19 mouse cellular contexts compared by ENCODE assay signal in the genomic region with DNA sequence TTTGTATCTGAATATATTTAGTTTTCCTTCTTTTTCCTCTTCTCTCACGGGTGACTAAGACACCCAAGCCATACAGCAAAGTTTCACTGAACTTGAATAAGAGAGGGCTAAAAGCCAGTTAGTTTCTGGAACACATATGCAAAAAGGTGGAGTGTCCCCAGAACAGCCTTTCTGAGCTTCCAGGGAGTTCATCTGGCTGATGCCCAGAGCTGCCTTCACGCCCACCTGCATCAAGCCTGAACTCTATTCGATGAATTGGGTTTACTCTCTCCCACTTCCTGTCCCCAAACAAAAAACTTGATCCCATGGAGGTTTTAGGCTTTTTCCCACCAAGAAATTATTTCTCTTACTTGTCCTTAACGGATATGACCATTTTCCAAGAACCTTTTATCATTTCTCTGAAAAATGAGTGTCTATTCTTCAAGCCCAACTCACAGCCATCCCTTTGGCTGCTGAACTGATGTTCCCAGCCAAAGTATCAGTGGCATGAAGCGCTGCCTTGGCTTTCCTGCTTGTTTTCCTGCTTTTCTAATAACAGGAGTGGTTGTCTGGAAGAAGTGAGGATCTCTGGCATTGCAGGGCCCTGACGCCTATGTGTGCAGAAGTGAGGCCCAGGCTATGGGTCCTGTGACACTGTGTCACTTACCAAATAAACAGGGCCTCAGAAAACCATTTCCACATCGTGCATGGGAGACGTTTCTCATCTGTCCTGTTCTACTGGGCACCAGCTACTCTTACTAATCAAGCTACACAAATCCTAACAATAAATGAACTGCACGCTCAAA. TPM values are rescaled to one million over a fixed set of nuclear protein-coding genes. Genes with fewer than 3 reads are reported as not detected.
A peak's percentile ranks its signal among the peaks of the same experiment; 100 is the strongest.
DNase-seq lines count a peak whose midpoint lies in the region; ATAC-seq and TF ChIP-seq lines count a peak whose summit lies in the region.
"Had no signal": no experiment of that assay in that cellular context is flagged by ENCODE, and none has a peak within 500 bp of the region (broad histone marks: within the 10 kb centered on the region; RNA-seq: fewer than 3 reads in every experiment).

No protein-coding gene starts in this region.

- H3K27ac ChIP-seq in forebrain, embryonic 10.5 days: no peak overlapping the region
- H3K27ac ChIP-seq in forebrain, embryonic 13.5 days: no peak overlapping the region
- no peak overlapping the region for H3K27ac ChIP-seq in heart, embryonic 11.5 days (ENCODE audit: low read depth, low read length)
- H3K27ac ChIP-seq in intestine, embryonic 14.5 days (ENCODE audit: low read depth): no peak overlapping the region
- no peak overlapping the region for H3K27ac ChIP-seq in intestine, postnatal 0 days (ENCODE audit: low read depth, low read length)
- H3K27ac ChIP-seq in cerebellum, adult 2 months (ENCODE audit: insufficient read depth, low read length): no peak overlapping the region
- H3K27ac ChIP-seq: embryonic facial prominence, embryonic 10.5 days; heart, embryonic 10.5 days; hindbrain, embryonic 10.5 days; hindbrain, embryonic 15.5 days; kidney, embryonic 15.5 days had no signal

- peaks cover 51% of the 10 kb centered on the region for H3K27me3 ChIP-seq in forebrain, embryonic 10.5 days (ENCODE audit: poor library complexity, severe bottlenecking)
- H3K27me3 ChIP-seq in forebrain, embryonic 13.5 days: peaks cover 19% of the 10 kb centered on the region
- no peaks in the 10 kb centered on the region; the same call in 1 of the 2 replicates for H3K27me3 ChIP-seq in heart, embryonic 11.5 days (ENCODE audit: control insufficient read depth, insufficient read depth, low read length)
- H3K27me3 ChIP-seq in intestine, embryonic 14.5 days (replicated peaks; ENCODE audit: control insufficient read depth, insufficient read depth, low read length): peaks cover 12% of the 10 kb centered on the region; the same call in 1 of the 2 replicates
- 0 out of 2 replicates have a peak, but pooled peaks cover 10% of the 10 kb centered on the region for H3K27me3 ChIP-seq in intestine, postnatal 0 days (replicated peaks; ENCODE audit: control insufficient read depth, insufficient read depth, low read length)
- no peaks in the 10 kb centered on the region for H3K27me3 ChIP-seq in cerebellum, adult 2 months (ENCODE audit: control insufficient read depth, insufficient read depth, low read length)

- TF ChIP-seq POLR2A in cerebellum, adult 2 months (IDR thresholded peaks at IDR 0.05; ENCODE audit: borderline replicate concordance, insufficient read depth, low read length): no peak

- H3K36me3 ChIP-seq in forebrain, embryonic 10.5 days (replicated peaks): no peaks in the 10 kb centered on the region
- H3K36me3 ChIP-seq in forebrain, embryonic 13.5 days (ENCODE audit: poor library complexity, severe bottlenecking): no peaks in the 10 kb centered on the region
- H3K36me3 ChIP-seq in heart, embryonic 11.5 days (ENCODE audit: control insufficient read depth, insufficient read depth, low read length): no peaks in the 10 kb centered on the region
- H3K36me3 ChIP-seq in intestine, embryonic 14.5 days (ENCODE audit: control insufficient read depth, insufficient read depth, low read length): no peaks in the 10 kb centered on the region
- no peaks in the 10 kb centered on the region for H3K36me3 ChIP-seq in intestine, postnatal 0 days (ENCODE audit: control insufficient read depth, insufficient read depth)
- H3K36me3 ChIP-seq: embryonic facial prominence, embryonic 10.5 days; heart, embryonic 10.5 days; hindbrain, embryonic 10.5 days; hindbrain, embryonic 15.5 days; kidney, embryonic 15.5 days had no signal

- no peak overlapping the region for H3K4me3 ChIP-seq in forebrain, embryonic 10.5 days
- no peak overlapping the region for H3K4me3 ChIP-seq in forebrain, embryonic 13.5 days
- no peak overlapping the region for H3K4me3 ChIP-seq in heart, embryonic 11.5 days (ENCODE audit: low read depth, low read length)
- no peak overlapping the region for H3K4me3 ChIP-seq in intestine, embryonic 14.5 days (ENCODE audit: low read depth, low read length)
- H3K4me3 ChIP-seq in intestine, postnatal 0 days (ENCODE audit: low read depth, low read length): no peak overlapping the region
- H3K4me3 ChIP-seq in cerebellum, adult 2 months (replicated peaks; ENCODE audit: insufficient read depth, low read depth, low read length): no peak overlapping the region
- H3K4me3 ChIP-seq: embryonic facial prominence, embryonic 10.5 days; erythroblast, embryonic 14.5 days; heart, embryonic 10.5 days; hindbrain, embryonic 10.5 days; hindbrain, embryonic 15.5 days; kidney, embryonic 15.5 days had no signal

- ATAC-seq in forebrain, embryonic 13.5 days: no peak
- no peak for ATAC-seq in heart, embryonic 11.5 days (replicated peaks; ENCODE audit: insufficient number of reproducible peaks, low FRiP score, low TSS enrichment)
- no peak for ATAC-seq in intestine, embryonic 14.5 days (replicated peaks; ENCODE audit: low FRiP score, low TSS enrichment, low read depth)
- ATAC-seq in intestine, postnatal 0 days: no peak
- ATAC-seq: forebrain, embryonic 16.5 days had no signal

- no peak overlapping the region for H3K9ac ChIP-seq in forebrain, embryonic 13.5 days
- no peak overlapping the region for H3K9ac ChIP-seq in heart, embryonic 11.5 days (ENCODE audit: low read depth, low read length)
- H3K9ac ChIP-seq in intestine, embryonic 14.5 days (ENCODE audit: low read length): no peak overlapping the region
- no peak overlapping the region for H3K9ac ChIP-seq in intestine, postnatal 0 days (ENCODE audit: low read depth, low read length)
- H3K9ac ChIP-seq: hindbrain, embryonic 15.5 days; kidney, embryonic 15.5 days had no signal

- H3K9me3 ChIP-seq in forebrain, embryonic 10.5 days: no peaks in the 10 kb centered on the region
- no peaks in the 10 kb centered on the region for H3K9me3 ChIP-seq in forebrain, embryonic 13.5 days (replicated peaks)
- no peaks in the 10 kb centered on the region for H3K9me3 ChIP-seq in heart, embryonic 11.5 days (replicated peaks; ENCODE audit: control insufficient read depth, low read length)
- no peaks in the 10 kb centered on the region for H3K9me3 ChIP-seq in intestine, embryonic 14.5 days (ENCODE audit: control insufficient read depth, low read length)
- no peaks in the 10 kb centered on the region for H3K9me3 ChIP-seq in intestine, postnatal 0 days (ENCODE audit: control insufficient read depth)
- H3K9me3 ChIP-seq: embryonic facial prominence, embryonic 10.5 days; heart, embryonic 10.5 days; hindbrain, embryonic 10.5 days; hindbrain, embryonic 15.5 days; kidney, embryonic 15.5 days had no signal

- peak; percentile 3 for DNase-seq in forebrain, embryonic 10.5 days (ENCODE audit: extremely low spot score, low spot score)
- peak; percentile 33 to 39 for DNase-seq in heart, adult 18-20 months
- peak; percentile 35 for DNase-seq in intestine, embryonic 14.5 days (ENCODE audit: low spot score)
- no peak for DNase-seq in cerebellum, adult 2 months
- DNase-seq: adrenal gland, postnatal 14 days; cerebellum, adult 18-20 months; gastrocnemius, postnatal 36 days; kidney, adult 11 months had no signal

- no peak for TF ChIP-seq CTCF in intestine, postnatal 0 days (IDR thresholded peaks at IDR 0.05; ENCODE audit: low read depth)
- no peak for TF ChIP-seq CTCF in cerebellum, adult 2 months (IDR thresholded peaks at IDR 0.05; ENCODE audit: borderline replicate concordance, insufficient read depth, low read depth, low read length)

- peaks cover 26% of the 10 kb centered on the region for H3K4me1 ChIP-seq in forebrain, embryonic 10.5 days
- peaks cover 5% of the 10 kb centered on the region for H3K4me1 ChIP-seq in forebrain, embryonic 13.5 days
- no peaks in the 10 kb centered on the region for H3K4me1 ChIP-seq in heart, embryonic 11.5 days (ENCODE audit: control insufficient read depth, insufficient read depth, low read length)
- no peaks in the 10 kb centered on the region for H3K4me1 ChIP-seq in intestine, embryonic 14.5 days (replicated peaks; ENCODE audit: control insufficient read depth, insufficient read depth, low read length)
- H3K4me1 ChIP-seq in intestine, postnatal 0 days (replicated peaks; ENCODE audit: control insufficient read depth, insufficient read depth, low read length): no peaks in the 10 kb centered on the region
- no peaks in the 10 kb centered on the region for H3K4me1 ChIP-seq in cerebellum, adult 2 months (ENCODE audit: control insufficient read depth, insufficient read depth, low read length)
- H3K4me1 ChIP-seq: hindbrain, embryonic 15.5 days had no signal

- WGBS in forebrain, embryonic 10.5 days: 72% methylated on average over 9 of the region's 9 CpGs
- WGBS in forebrain, embryonic 13.5 days: 77% methylated on average over 9 of the region's 9 CpGs
- WGBS in heart, embryonic 11.5 days (ENCODE audit: insufficient replicate concordance): 67% methylated on average over 9 of the region's 9 CpGs
- WGBS in intestine, embryonic 14.5 days: 72% methylated on average over 9 of the region's 9 CpGs
- 76% methylated on average over 9 of the region's 9 CpGs for WGBS in intestine, postnatal 0 days
- 49% methylated on average over 9 of the region's 9 CpGs for WGBS in cerebellum, adult 2 months

- H3K4me2 ChIP-seq in forebrain, embryonic 13.5 days: no peak overlapping the region
- H3K4me2 ChIP-seq in heart, embryonic 11.5 days: no peak overlapping the region
- no peak overlapping the region for H3K4me2 ChIP-seq in intestine, embryonic 14.5 days (ENCODE audit: low read length)
- H3K4me2 ChIP-seq in intestine, postnatal 0 days (replicated peaks; ENCODE audit: low read depth): no peak overlapping the region
- H3K4me2 ChIP-seq: hindbrain, embryonic 15.5 days; kidney, embryonic 15.5 days had no signal

RNA-seq across cellular contexts. Expression of gene Cyp1b1, which starts 9.0 kb away (rescaled TPM):
- 1.6 and 2.3 TPM in 2 replicates for polyA plus RNA-seq in forebrain, embryonic 10.5 days (2016; fragmentation: Nextera tagmentation; extraction: Ambion mirVana)
- polyA plus RNA-seq in forebrain, embryonic 13.5 days (2015; fragmentation: Nextera tagmentation; extraction: Ambion mirVana): 3.4 and 3.9 TPM in 2 replicates
- 10 to 100 TPM in 1 of 2 experiments, 1 to 10 TPM in 1; 6.2 to 11.0 TPM for total RNA-seq in heart, adult 18-20 months (2021)
- polyA plus RNA-seq in heart, embryonic 11.5 days (2014; fragmentation: Nextera tagmentation; extraction: Ambion mirVana): 2.1 TPM in 2 replicates
- 11.2 and 13.3 TPM in 2 replicates for polyA plus RNA-seq in intestine, embryonic 14.5 days (2014; fragmentation: Nextera tagmentation; extraction: Ambion mirVana)
- 3.7 and 4.4 TPM in 2 replicates for polyA plus RNA-seq in intestine, postnatal 0 days (2015; fragmentation: Nextera tagmentation; extraction: Ambion mirVana)
- 1.1 and 1.6 TPM in 2 replicates for polyA plus RNA-seq in cerebellum, adult 2 months (2012; rRNA removed)
- total RNA-seq: MEL had no signal
- polyA plus RNA-seq: erythroblast, embryonic 14.5 days had no signal

Comparison
In these comparisons a context has a peak if more than half of its experiments do, and no peak if none do; other contexts are left out.
1. DNase-seq: peak in forebrain, embryonic 10.5 days (single experiment), heart, adult 18-20 months (2 of 2) and intestine, embryonic 14.5 days (single experiment); none in cerebellum, adult 2 months (0 of 2).